Mouse (Mus musculus) gastrocnemius, postnatal 10 days (tissue): ENCODE measurements around the gene Opcml. TPM values are rescaled to one million over a fixed set of nuclear protein-coding genes. Genes with fewer than 3 reads are reported as not detected.

Source experiments
- DNase-seq: peaks from one replicate; pipeline ENCODE4 v3.0.0; 2021; ENCODE audit warnings: mixed read lengths
- total RNA-seq, 2 experiments: library from RNA; stranded (reverse); gene quantifications; 2 replicates each; pipeline ENCODE4 v1.2.3; 2021

Opcml gene
- total RNA-seq, 2 experiments from 2014 or later: 5.0 to 5.7 TPM

DNA sequence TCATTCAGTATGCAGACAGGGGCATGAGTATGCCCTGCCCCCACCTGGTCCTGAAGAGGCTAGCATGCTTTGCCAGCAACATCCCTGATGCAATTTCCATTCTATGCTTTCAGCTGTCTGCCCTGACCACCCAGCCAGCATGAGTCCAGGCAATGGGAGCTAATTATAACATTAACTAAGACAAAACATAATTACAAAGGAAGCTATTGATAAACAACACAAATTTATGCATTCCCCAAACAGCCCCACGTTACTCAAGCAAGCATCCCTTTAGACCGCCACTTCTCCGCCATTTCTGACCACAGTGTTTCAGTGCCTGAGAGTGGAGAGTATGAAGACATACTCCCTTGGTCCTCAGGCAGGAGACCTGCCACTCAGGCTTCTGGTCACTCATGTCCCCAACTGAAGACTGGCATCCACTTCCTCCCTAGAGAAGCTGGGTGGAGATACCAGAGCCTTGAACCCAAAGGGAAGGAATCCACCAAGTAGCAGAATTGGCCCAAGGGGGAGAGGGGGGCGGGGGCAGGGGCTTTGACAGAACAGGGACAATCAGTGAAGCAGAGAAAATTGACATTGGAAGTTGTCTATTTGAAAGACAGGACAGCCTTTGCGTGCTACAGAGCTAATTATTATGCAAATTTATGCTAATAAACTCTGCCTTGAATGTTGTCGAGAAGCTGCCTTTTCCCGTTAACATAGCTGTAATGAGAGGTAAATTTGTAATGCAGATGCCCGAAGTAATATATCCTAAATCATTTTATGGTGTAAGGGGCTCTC lies 464.7 kb downstream of the Opcml start:
- DNase-seq: no peak

- DNase-seq: no peak
These were observed 465.3 kb downstream of the Opcml start for GRCm38 (mm10) chr9:28255905-28256268.

GRCm38 (mm10) chr9:28261078-28261753 lies 470.6 kb downstream of the Opcml start:
- peak; percentile 70 for DNase-seq

DNA sequence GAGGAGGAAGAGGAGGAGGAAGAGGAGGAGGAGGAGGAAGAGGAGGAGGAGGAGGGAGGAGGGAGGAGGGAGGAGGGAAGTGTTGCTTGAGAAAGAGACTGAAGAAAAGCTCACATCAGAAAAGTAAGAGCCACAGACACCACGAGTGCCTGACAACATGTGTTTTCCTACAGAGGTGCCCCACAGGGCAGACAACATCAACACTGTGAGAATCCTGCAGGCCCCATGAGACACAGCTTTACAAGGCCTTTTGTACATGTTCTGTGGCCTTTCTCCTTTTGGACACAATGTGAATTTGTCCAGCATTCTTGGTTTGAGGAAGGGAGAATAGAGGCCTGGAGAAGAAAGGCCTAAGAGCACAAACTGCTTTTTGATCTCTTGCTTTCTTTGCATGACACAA lies 471.4 kb downstream of the Opcml start:
- no peak for DNase-seq

DNA sequence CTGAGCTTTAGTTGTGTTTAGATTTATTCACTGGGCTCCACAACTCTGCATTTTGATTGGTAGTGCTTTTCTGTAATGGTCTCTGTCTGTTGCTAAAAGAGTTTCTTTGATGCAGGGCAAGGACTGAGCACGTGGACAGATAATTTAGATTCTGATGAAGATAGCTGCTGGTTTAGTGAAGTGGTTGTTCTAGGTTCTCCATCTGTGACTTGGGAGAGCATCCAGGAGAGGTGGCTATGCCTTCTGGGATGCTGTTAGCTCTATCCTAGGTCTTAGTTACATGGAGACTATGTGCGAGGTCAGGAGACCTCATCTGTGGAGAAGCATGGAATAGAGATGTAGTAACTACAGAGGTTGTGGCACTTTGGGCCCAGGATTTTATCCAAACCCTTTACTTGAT lies 472.3 kb downstream of the Opcml start:
- DNase-seq: no peak

- no peak for DNase-seq
These were observed 474.2 kb downstream of the Opcml start for GRCm38 (mm10) chr9:28264761-28265160.

DNA sequence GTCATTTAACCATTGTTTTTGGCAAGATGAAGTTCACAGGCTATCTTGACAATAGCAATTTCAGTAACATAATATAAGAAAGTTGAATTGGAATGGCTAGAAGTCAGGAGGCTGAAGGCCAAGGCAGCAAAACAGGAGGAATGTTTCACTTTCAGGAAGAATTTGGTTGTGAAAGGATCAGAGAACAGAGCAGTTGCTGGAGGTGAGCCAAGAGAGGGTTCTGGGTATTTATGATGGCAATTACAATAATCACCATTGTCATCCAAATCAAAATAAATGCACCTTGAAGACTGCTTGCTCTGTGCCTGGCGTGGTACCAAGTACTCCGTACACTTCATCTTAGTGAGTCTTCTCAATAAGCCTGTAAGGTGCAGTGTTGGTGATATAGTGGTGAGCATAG lies 483.2 kb downstream of the Opcml start:
- no peak for DNase-seq

DNA sequence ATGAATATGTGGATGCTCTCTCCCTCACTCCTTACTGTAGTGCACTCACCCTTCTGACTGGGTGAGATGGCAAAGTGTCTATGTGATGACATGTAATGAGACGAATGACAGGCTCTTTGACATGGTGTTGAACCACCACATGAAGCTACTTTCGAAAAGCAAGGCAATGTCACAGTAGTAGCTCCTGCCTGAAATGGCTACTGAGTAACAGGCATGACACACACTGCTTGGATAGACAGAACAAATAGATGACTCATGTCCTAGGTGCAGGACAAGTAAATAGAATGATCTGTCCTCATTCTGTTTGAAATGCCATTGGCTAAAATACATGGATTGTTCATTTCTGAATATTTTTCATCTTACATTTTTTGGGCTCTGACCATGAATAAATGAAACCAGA lies 488.0 kb downstream of the Opcml start:
- DNase-seq: no peak

GRCm38 (mm10) chr9:28281025-28281424 lies 490.4 kb downstream of the Opcml start:
- DNase-seq: no peak

DNA sequence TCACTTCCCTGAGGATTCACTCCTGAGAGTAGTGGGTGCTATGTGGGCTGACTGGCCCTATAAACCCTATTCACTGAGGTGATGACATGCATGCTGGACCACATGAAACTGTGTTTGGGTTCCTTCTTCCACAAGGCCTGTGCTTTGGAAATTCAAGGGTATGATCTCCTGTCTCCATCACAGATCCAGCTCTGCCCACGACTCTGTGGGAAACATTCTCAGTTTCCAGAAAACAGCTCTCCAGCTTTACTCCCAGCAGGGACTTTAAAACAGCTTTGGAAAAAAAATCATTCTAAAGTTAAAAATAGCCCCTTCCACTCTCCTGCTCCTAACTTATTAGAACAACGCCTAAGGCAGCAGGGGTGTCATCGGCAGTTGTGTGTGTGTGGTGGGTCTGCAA lies 491.0 kb downstream of the Opcml start:
- DNase-seq: no peak

DNA sequence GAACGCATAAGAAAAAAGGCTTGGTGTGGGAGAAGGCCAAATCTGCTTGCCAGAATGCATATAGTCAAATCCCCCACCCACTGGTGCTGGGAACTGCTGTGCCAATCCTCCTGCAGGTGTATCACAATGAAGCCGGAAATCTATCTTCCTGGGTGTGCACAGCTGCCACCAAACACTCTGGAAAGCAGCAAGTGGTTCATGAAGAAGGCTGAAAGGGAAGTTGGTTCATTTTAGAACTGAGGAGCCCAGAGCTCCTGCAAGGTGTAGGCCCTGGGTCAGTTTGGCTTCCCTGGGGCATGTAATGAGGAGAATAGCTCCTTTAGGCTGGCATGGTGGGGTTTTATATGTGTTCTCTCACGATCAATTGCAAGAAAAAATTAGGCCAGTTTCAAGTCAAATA lies 494.4 kb downstream of the Opcml start:
- no peak for DNase-seq

DNA sequence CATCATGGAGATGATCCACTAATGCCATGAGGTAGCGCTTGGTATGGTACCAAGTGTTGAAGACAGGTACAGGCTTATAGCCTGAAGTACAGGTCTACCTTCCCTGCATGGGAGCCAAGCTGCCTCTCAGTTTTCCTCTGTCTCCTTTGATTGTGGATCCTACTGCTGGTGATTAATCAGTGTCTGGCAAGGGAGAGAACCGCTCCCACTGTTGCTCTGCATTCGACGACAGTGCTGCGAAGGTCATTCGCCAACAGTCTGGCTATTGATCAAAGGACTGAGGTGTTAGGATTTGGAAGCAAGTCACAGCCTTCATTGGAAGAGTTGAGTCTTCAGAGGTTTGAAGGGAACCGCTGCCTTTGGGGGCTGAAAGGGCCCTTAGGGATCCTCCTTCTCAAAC lies 495.8 kb downstream of the Opcml start:
- no peak for DNase-seq

DNA sequence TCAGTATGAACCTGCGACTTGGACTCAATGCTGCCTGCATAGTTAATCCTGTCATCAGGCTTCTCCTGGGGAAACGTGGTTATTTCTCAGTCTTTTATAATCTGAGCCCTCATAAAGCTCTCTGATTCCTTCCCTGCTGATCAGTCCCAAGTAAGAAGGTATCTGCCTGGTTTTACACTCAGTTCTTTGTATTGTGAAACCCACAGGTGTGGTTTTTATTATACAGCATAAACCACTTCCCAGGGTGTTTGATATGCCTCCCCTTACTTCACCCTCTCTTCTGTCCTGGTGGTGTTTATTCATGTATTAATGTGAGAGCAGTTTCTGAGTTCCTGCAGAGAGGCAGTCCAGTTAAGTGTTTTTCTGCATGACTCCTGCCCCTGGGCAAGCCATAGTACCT lies 496.9 kb downstream of the Opcml start:
- no peak for DNase-seq

DNA sequence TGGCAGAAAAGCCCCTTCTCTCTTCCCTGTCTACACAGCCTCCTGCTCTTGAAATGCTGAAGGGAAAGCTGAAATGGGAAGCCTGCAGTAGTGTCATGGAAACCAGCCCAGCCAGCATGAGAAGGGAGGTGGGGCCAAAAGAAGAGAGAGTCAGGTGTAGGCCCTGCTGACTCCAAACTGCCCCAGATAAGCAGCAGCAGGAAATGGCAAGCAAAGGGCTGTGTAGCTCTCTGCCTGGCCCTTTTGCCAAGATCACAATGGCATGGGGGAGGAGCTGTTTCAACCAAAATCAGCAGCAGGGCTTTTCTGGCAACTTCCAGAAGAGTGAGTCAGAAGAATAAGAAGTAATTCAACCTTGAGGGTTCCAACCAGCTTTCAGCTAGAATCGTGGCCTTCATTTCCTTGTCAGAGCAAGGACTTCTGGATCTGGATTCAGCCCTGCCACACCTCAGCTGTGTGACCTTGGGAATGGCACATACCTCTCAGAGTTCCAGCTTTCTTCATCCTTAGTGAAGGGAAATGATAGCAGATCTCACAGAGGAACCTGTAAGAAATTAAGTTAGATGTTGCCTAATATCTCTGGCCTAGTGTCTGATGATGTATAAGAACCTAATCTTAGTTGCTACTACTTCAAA lies 499.2 kb downstream of the Opcml start:
- no peak for DNase-seq

DNA sequence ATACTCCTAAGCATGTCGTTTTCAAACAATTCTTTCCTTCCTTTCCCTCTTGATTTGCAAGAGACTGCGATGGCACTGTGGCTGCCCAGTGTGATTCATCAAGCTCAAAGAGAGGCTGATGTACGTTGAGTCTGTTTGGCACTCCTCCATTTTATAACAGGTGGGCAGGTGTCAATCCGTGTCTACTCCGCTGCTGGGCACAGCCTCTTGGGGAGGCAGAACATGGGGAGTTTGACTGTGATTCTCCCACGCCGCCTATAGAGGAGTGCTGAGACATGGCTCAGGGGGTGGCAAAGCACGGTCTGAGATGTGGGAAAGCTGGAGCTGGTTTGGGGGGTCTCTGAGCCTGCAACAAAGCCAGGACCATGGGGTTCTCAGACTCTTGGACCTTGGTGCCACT lies 513.1 kb downstream of the Opcml start:
- no peak for DNase-seq

- no peak for DNase-seq
These were observed 516.0 kb downstream of the Opcml start for GRCm38 (mm10) chr9:28306364-28307121.

GRCm38 (mm10) chr9:28307122-28307430 lies 516.5 kb downstream of the Opcml start:
- no peak for DNase-seq

GRCm38 (mm10) chr9:28307481-28308050 lies 517.0 kb downstream of the Opcml start:
- no peak for DNase-seq

DNA sequence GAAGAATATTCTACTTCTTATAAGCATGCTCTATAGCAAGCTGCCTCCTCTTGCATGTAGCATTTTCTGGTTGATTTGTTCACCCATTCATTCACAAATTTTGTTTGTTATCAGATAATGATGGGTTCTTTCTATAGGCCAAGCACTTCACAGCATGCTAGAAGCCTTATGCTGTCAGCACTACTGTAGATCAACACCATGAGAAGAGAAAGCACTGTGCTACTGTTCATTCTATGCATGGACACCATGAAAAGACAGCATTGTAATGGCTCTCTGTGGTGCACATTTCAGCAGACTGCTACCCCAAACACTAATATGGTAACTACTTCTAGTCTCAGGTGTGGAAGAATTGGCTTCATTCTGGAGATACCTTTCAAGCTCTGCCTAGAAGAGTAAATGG lies 527.3 kb downstream of the Opcml start:
- no peak for DNase-seq

DNA sequence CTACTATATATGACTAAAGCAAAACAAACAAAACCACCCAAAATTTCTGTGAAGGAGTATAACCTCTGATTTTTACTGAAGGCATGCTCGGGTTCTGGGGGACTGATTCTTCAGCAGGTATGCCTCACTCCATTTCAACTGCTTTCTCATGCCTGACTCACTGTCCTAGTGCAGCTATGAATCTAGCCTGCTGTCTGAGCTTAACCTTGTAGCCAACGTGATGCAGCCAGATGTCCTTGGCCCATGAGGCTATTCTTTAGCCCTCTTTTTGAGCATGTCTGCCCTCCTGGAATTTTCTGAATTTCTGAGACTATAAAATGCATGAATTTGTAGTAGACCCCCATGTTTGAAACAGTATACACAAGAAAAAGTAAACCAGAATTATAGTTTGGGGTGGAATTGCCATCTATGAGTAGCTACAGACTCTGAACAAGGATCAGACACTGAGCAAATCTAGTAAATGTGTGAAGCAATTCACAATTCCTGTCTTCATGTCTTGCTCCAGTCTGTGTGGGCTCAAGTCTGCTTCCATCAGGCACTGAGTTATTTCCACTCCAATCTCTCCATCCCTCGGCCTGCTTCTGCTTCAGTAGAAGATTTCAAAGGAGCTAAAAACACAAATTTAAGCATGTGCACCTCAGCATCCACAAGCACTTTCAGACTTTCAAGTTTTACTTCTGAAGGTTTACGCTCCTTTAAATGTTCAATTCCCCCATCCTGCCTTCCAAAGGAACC lies 528.6 kb downstream of the Opcml start:
- no peak for DNase-seq

GRCm38 (mm10) chr9:28319802-28320201 lies 529.2 kb downstream of the Opcml start:
- no peak for DNase-seq

DNA sequence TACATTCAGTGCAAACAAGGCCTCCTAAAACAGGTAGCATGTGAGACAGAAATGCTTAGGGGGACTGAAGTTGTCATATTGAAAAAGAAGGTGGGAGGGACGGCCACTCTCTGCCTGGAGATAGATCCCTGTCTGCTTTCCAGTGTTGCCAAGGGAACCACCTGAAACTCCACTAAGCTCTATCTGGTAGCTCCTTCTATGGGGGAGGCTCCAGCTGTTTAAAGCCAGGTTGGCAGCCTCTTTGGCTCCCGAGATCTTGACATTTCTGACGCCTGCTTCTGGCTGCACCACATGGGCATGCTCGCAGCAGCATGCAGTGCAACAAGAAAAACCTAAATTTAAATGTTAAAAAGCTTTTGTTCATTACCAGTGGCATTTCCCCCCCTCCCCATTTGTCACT lies 537.4 kb downstream of the Opcml start:
- DNase-seq: no peak
